Mouse (Mus musculus): ENCODE measurements around the gene Rpl34. TPM values are rescaled to one million over a fixed set of nuclear protein-coding genes. Genes with fewer than 3 reads are reported as not detected.

The Rpl34 gene
- total RNA-seq (2021) (100 to 1,000 TPM; 343 to 379 TPM), polyA plus RNA-seq (2012; rRNA removed) (757 and 809 TPM in 2 replicates)
- long read RNA-seq, transcript Rpl34-202 (5 exons, 480 nt), result major isoform, 88 of 98 reads
- long read RNA-seq, transcript Rpl34-201 (5 exons, 624 nt), result minor isoform, 6 of 98 reads
- long read RNA-seq, partial matches to known transcripts, result 2 of 98 reads
- long read RNA-seq, other reads (novel, unspliced or antisense), result 1 of 98 reads

DNA sequence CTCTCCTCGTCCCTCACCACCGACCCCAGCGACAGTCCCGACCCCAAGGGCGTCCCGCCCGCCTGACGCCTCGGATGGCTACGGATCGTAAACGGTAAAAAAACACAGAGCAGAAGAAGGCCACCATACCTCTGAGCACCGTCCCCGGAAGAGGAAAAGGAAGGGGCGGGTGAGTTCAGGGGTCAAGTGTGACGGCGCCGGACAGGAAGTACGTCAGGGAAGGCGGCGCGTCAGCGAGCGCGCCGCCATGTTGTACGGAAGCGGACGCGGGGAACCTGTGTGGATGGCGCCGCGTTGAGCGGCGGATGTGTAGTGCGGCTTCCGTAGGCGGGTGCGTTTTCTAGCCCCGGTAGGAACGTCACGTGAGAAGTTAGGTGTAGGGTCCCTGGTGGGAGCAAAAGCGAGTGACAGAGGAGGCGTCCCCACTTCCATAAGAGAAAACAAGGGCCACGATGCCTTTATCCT lies at the start of gene Rpl34:
Rpl34 (minus strand) TSS at position 210 of the 465 bp plus-strand sequence.
- Histone ChIP-seq H3K36me3 (ENCODE audit: control insufficient read depth, insufficient read depth, low read length) (peaks cover 14% of the 10 kb centered on the region), H3K9ac (ENCODE audit: low read depth, low read length) (peak within 1 kb of the TSS; percentile 88), H3K4me3 (peak within 1 kb of the TSS; percentile 93), H3K27me3 (ENCODE audit: control insufficient read depth, insufficient read depth, low read length) (no peaks in the 10 kb centered on the region), H3K4me1 (ENCODE audit: control insufficient read depth, insufficient read depth, low read length) (no peaks in the 10 kb centered on the region), H3K79me2 (replicated peaks; ENCODE audit: control insufficient read depth, insufficient read depth, low read length) (no peaks in the 10 kb centered on the region), H3K27ac (peak within 1 kb of the TSS; percentile 80)
- intact Hi-C loops (cut with DNase I), result loop anchor here (1.0 kb wide), 2 partner anchors 21 to 899 kb away; partner anchors contain the start of genes Gar1 and Ostc
- TF ChIP-seq CTCF (IDR thresholded peaks at IDR 0.05), result no peak
- peak; percentile 43; the same call in 1 of the 2 replicates for TF ChIP-seq EP300 (IDR thresholded peaks at IDR 0.05; ENCODE audit: insufficient read depth, low read depth, low read length)
- TF ChIP-seq POLR2A (IDR thresholded peaks at IDR 0.05; ENCODE audit: insufficient read depth, low read depth, low read length), result peak; percentile 97
- peak; percentile 94 to 95 for DNase-seq
- WGBS, result 1% methylated on average over 45 of the region's 45 CpGs

DNA sequence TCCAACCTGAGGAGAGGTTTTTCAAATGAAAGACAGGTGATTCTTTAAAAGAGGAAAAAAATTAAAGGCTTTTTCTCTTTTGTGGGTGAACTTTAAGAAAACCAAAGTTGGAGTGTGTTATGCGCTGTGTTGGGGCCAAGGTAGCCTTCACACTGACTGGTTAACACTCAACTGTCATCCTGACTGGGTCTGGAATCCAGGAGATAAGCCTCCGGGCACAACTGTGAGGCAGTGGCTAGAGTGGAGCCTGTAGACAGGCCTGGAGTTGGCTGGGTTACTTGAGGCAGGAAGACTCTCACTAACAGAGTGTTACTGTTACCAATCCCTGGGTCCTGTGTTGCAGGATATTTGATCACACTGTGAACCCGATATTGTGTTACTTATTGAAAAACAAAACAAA lies 38.0 kb upstream of the Rpl34 start:
- H3K4me1 ChIP-seq (ENCODE audit: control insufficient read depth, insufficient read depth, low read length), result no peaks in the 10 kb centered on the region; the same call in 1 of the 2 replicates
- H3K4me3 ChIP-seq, result no peak overlapping the region
- DNase-seq, result no peak
- no peaks in the 10 kb centered on the region for H3K79me2 ChIP-seq (replicated peaks; ENCODE audit: control insufficient read depth, insufficient read depth, low read length)
- intact Hi-C loops (cut with DNase I), result no loop called here
- WGBS, result 66% methylated on average over 3 of the region's 3 CpGs
- no peaks in the 10 kb centered on the region for H3K36me3 ChIP-seq (ENCODE audit: control insufficient read depth, insufficient read depth, low read length)
- H3K27me3 ChIP-seq (ENCODE audit: control insufficient read depth, insufficient read depth, low read length), result no peaks in the 10 kb centered on the region
- no peak for TF ChIP-seq CTCF (IDR thresholded peaks at IDR 0.05)
- no peak overlapping the region for H3K9ac ChIP-seq (ENCODE audit: low read depth, low read length)
- no peak overlapping the region for H3K27ac ChIP-seq

DNA sequence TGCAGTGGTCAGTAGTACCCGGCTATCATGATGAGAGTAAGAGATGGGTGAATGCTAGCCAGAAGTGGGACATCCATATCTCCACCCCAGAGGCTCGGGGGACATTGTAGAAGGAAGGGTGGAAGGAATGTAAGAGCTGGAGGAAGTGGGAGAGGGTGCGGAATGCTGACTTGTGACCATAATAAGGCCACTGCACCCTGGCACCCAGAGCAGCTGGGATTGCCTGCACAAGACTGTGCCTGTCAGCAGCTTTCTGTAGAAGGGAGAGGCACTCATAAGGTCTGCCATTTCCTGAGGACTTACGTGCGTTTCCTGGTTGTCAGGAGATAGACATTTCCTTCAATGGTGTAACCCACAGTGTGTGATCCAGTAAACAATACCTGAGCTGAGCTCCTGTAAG lies 33.9 kb upstream of the Rpl34 start:
- Histone ChIP-seq H3K36me3 (ENCODE audit: control insufficient read depth, insufficient read depth, low read length) (no peaks in the 10 kb centered on the region), H3K4me3 (no peak overlapping the region), H3K79me2 (replicated peaks; ENCODE audit: control insufficient read depth, insufficient read depth, low read length) (no peaks in the 10 kb centered on the region), H3K9ac (ENCODE audit: low read depth, low read length) (no peak overlapping the region), H3K27ac (no peak overlapping the region), H3K27me3 (ENCODE audit: control insufficient read depth, insufficient read depth, low read length) (no peaks in the 10 kb centered on the region), H3K4me1 (ENCODE audit: control insufficient read depth, insufficient read depth, low read length) (no peaks in the 10 kb centered on the region; the same call in 1 of the 2 replicates)
- no peak for TF ChIP-seq CTCF (IDR thresholded peaks at IDR 0.05)
- TF ChIP-seq POLR2A (IDR thresholded peaks at IDR 0.05; ENCODE audit: insufficient read depth, low read depth, low read length), result no peak
- TF ChIP-seq EP300 (IDR thresholded peaks at IDR 0.05; ENCODE audit: insufficient read depth, low read depth, low read length), result no peak
- intact Hi-C loops (cut with DNase I), result no loop called here
- no peak for DNase-seq
- 51% methylated on average over 5 of the region's 5 CpGs for WGBS

DNA sequence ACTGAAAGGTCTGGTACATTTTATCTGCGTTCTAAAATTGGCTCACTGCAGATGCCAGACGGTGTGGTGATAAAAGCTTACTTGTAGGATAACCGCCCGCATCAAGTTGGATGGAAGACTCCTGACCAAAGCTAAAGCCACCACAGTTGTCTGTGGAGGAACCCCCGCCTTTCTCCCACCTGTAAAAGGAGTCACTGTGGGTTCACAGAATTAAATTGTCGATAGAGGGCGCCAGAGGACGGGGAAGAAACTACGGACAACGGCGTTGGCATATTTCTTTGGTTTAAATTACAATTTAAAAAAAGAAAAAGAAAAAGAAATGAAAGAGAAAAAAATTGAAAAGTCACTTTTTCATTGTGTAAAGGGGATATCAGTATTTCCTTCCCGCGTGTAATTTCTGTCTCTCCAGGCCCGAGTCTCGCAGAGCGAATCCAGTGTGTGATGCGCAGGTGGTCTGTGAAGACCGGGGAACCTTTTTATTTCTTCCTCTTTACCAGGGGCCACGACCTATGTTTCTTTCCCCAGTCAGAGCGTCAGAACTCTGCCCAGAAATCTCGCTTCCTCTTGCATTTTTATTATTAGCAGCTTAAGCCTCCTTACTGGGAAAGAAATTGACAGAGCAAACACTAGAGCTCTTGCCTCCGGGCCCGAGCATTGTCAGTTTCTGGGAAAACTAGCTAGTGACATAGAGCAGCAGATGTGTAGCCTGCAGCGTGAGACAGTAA lies 30.7 kb upstream of the Rpl34 start:
- peak; percentile 35 to 39 for DNase-seq
- TF ChIP-seq EP300 (IDR thresholded peaks at IDR 0.05; ENCODE audit: insufficient read depth, low read depth, low read length) (no peak), POLR2A (IDR thresholded peaks at IDR 0.05; ENCODE audit: insufficient read depth, low read depth, low read length) (no peak), CTCF (IDR thresholded peaks at IDR 0.05) (peak; percentile 82)
- Histone ChIP-seq H3K27me3 (ENCODE audit: control insufficient read depth, insufficient read depth, low read length) (no peaks in the 10 kb centered on the region), H3K27ac (no peak overlapping the region), H3K9ac (ENCODE audit: low read depth, low read length) (no peak overlapping the region), H3K79me2 (replicated peaks; ENCODE audit: control insufficient read depth, insufficient read depth, low read length) (no peaks in the 10 kb centered on the region), H3K4me1 (ENCODE audit: control insufficient read depth, insufficient read depth, low read length) (no peaks in the 10 kb centered on the region; the same call in 1 of the 2 replicates), H3K4me3 (no peak overlapping the region), H3K36me3 (ENCODE audit: control insufficient read depth, insufficient read depth, low read length) (no peaks in the 10 kb centered on the region)
- WGBS, result 45% methylated on average over 24 of the region's 24 CpGs
- intact Hi-C loops (cut with DNase I), result loop anchor here (1.0 kb wide), 1 partner anchor 476 kb away; no protein-coding TSS in a partner anchor

DNA sequence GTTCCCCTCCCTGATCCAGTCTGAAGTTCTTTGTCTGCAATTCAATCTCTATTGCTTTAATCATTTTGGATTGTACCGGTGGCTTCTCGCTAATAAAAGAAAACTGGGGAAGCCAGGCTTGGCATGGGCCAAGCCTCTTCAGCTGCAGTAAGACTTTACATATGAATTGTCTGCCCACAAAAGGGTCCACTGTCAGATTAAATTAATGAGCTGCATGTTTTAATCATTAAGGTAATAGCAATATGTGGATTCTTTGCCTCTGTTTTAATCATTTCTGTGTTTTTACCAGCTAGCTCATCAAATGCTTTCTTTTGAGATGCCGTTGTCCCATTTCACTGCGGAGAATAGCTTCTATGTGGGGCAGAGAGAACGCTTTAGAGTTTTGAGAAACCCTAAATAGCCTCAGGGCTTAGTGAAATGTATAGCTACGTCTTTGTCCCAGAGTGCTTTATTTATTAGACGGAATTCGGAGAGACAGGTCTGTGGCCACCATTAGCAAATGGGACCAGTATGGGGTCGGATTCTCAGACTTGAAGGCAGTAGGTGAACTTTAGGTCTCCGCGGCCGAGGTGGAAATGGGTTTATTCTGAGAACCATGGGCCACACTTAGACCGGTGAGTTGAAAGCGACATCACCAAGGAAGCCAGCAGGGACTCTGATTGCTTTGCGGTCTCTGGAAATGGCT lies 28.1 kb upstream of the Rpl34 start:
- Histone ChIP-seq H3K79me2 (replicated peaks; ENCODE audit: control insufficient read depth, insufficient read depth, low read length) (no peaks in the 10 kb centered on the region), H3K9ac (ENCODE audit: low read depth, low read length) (no peak overlapping the region), H3K27me3 (ENCODE audit: control insufficient read depth, insufficient read depth, low read length) (no peaks in the 10 kb centered on the region), H3K36me3 (ENCODE audit: control insufficient read depth, insufficient read depth, low read length) (no peaks in the 10 kb centered on the region), H3K27ac (no peak overlapping the region), H3K4me1 (ENCODE audit: control insufficient read depth, insufficient read depth, low read length) (no peaks in the 10 kb centered on the region), H3K4me3 (no peak overlapping the region)
- no peak for DNase-seq
- 82% methylated on average over 15 of the region's 15 CpGs for whole genome bisulfite sequencing
- intact Hi-C loops (cut with DNase I), result no loop called here
- TF ChIP-seq EP300 (IDR thresholded peaks at IDR 0.05; ENCODE audit: insufficient read depth, low read depth, low read length), result no peak
- TF ChIP-seq POLR2A (IDR thresholded peaks at IDR 0.05; ENCODE audit: insufficient read depth, low read depth, low read length), result no peak
- TF ChIP-seq CTCF (IDR thresholded peaks at IDR 0.05), result no peak

Data from heart, adult 2 months (tissue).